Mouse (Mus musculus) olfactory bulb, adult 2 months (tissue): ENCODE measurements around the gene Filip1.

Experiments
- CTCF ChIP-seq: fragments of 200-500 bp; IDR thresholded peaks from 2 replicates; pipeline ENCODE4 v1.5.1; 2012; ENCODE audit warnings: low read depth, mild to moderate bottlenecking, low read length, moderate library complexity; ENCODE audit not compliant: insufficient read depth
- POLR2A ChIP-seq: fragments of 200-500 bp; IDR thresholded peaks from 2 replicates; pipeline ENCODE4 v1.6.1; 2012; ENCODE audit warnings: mild to moderate bottlenecking, low read depth, low read length, moderate library complexity; ENCODE audit not compliant: insufficient read depth

DNA sequence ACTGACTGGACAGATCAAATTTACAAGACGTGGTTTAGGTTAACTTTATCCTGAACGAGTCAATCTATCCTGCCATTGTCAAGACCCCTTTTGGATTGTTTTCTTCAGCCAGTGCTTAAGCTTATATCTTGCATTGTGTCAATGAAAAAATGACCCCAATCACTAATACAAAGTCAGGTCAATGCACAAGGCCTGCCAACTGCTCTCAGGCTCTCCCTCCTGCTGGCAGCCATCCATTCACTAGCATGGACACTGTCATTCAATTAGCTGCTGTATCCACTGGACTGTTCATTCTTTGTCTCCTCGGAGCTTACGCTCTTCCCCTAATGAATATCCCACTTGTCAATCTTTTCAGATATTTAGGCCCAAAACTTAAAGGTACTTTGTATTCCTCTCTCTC, 189.2 kb downstream of the Filip1 start:
- no peak for TF ChIP-seq CTCF
- TF ChIP-seq POLR2A = no peak
